Mouse (Mus musculus) liver, postnatal 0 days (tissue): Measurements from ENCODE around the gene Cyp2u1.

ENCODE experiments used
- CTCF ChIP-seq: sonication (generic); IDR thresholded peaks from 2 replicates; pipeline ENCODE4 v1.5.1; 2016; ENCODE audit warnings: antibody characterized with exemption, low read depth
- EP300 ChIP-seq: IDR thresholded peaks from 2 replicates; pipeline ENCODE4 v1.6.1; 2016; ENCODE audit warnings: antibody characterized with exemption, low read depth, mild to moderate bottlenecking

- TF ChIP-seq CTCF = no peak
- no peak for TF ChIP-seq EP300
These were observed 46.0 kb upstream of the Cyp2u1 start for GRCm38 (mm10) chr3:131349013-131349412.
